Mouse (Mus musculus) brown adipose tissue, adult 24 weeks (tissue): Measurements from ENCODE around the gene Rbks. TPM values are rescaled to one million over a fixed set of nuclear protein-coding genes. Genes with fewer than 3 reads are reported as not detected.

Experiments
- H3K27ac ChIP-seq: fragments of 200-500 bp; replicated peaks from 2 replicates; pipeline ENCODE4 v1.5.1; 2012; ENCODE audit warnings: low read depth, mild to moderate bottlenecking, low read length
- H3K4me1 ChIP-seq: fragments of 200-500 bp; 2 replicates; pipeline ENCODE4 v1.6.1; 2012; ENCODE audit warnings: low read length, mixed read lengths; ENCODE audit not compliant: control insufficient read depth, insufficient read depth, insufficient read length
- H3K4me3 ChIP-seq: fragments of 200-500 bp; 2 replicates; pipeline ENCODE4 v1.5.1; 2012; ENCODE audit warnings: low read depth, mild to moderate bottlenecking, low read length, moderate library complexity; ENCODE audit not compliant: insufficient read depth
- polyA plus RNA-seq: library from polyadenylated mRNA; stranded (reverse); fragments of >200 nt; gene quantifications from 2 replicates; pipeline ENCODE4 v1.2.4, GENCODE M21; 2012; ENCODE audit not compliant: missing spikeins, insufficient read depth, insufficient read length

Rbks gene
- polyA plus RNA-seq, 1 experiment: 5.5 TPM

GRCm38 (mm10) chr5:31620326-31620725 lies 77.1 kb downstream of the Rbks start:
- Histone ChIP-seq H3K4me1 (0 out of 2 replicates have a peak, but pooled peaks cover 3% of the 10 kb centered on the region), H3K4me3 (no peak overlapping the region), H3K27ac (no peak overlapping the region)

- peak overlapping the region; percentile 88 for H3K4me3 ChIP-seq
- H3K27ac ChIP-seq: peak overlapping the region; percentile 89
Measured at GRCm38 (mm10) chr5:31614339-31615025, 82.9 kb downstream of the Rbks start.

GRCm38 (mm10) chr5:31613852-31614286 lies 83.6 kb downstream of the Rbks start:
- H3K4me1 ChIP-seq: peaks cover 10% of the 10 kb centered on the region; the same call in 1 of the 2 replicates
- peak overlapping the region; percentile 88 for H3K4me3 ChIP-seq
- H3K27ac ChIP-seq: peak overlapping the region; percentile 89

More at GRCm38 (mm10) chr5:31614339-31615025, 82.9 kb downstream of the Rbks start:
- peaks cover 10% of the 10 kb centered on the region; the same call in 1 of the 2 replicates for H3K4me1 ChIP-seq

- Histone ChIP-seq H3K4me1 (peaks cover 13% of the 10 kb centered on the region; the same call in 1 of the 2 replicates), H3K4me3 (no peak overlapping the region), H3K27ac (no peak overlapping the region)
Measured at GRCm38 (mm10) chr5:31611186-31611585, 86.2 kb downstream of the Rbks start.

- Histone ChIP-seq H3K4me3 (no peak overlapping the region), H3K27ac (no peak overlapping the region), H3K4me1 (peaks cover 14% of the 10 kb centered on the region; the same call in 1 of the 2 replicates)
Measured at GRCm38 (mm10) chr5:31610376-31611086, 86.9 kb downstream of the Rbks start.

- 0 out of 2 replicates have a peak overlapping the region, but pooled peaks have one; percentile 12 for H3K27ac ChIP-seq
- H3K4me1 ChIP-seq: peaks cover 15% of the 10 kb centered on the region
- H3K4me3 ChIP-seq: no peak overlapping the region
Measured at GRCm38 (mm10) chr5:31606151-31606550, 91.3 kb downstream of the Rbks start.

GRCm38 (mm10) chr5:31603766-31604165 lies 93.7 kb downstream of the Rbks start:
- Histone ChIP-seq H3K4me3 (no peak overlapping the region), H3K27ac (no peak overlapping the region), H3K4me1 (peaks cover 19% of the 10 kb centered on the region)

- 0 out of 2 replicates have a peak overlapping the region, but pooled peaks have one; percentile 21 for H3K4me3 ChIP-seq
- peaks cover 19% of the 10 kb centered on the region for H3K4me1 ChIP-seq
- H3K27ac ChIP-seq: peak overlapping the region; percentile 90
Measured at GRCm38 (mm10) chr5:31602377-31602776, 95.0 kb downstream of the Rbks start.

GRCm38 (mm10) chr5:31601162-31601722 lies 96.2 kb downstream of the Rbks start:
- Histone ChIP-seq H3K4me1 (peaks cover 17% of the 10 kb centered on the region), H3K4me3 (no peak overlapping the region), H3K27ac (no peak overlapping the region)

- H3K4me3 ChIP-seq: no peak overlapping the region
- H3K27ac ChIP-seq: no peak overlapping the region
- peaks cover 12% of the 10 kb centered on the region for H3K4me1 ChIP-seq
Measured at GRCm38 (mm10) chr5:31599161-31599560, 98.3 kb downstream of the Rbks start.

GRCm38 (mm10) chr5:31598579-31598978 lies 98.8 kb downstream of the Rbks start:
- Histone ChIP-seq H3K27ac (no peak overlapping the region), H3K4me1 (peaks cover 12% of the 10 kb centered on the region)

GRCm38 (mm10) chr5:31598121-31598520 lies 99.3 kb downstream of the Rbks start:
- H3K27ac ChIP-seq: peak overlapping the region; percentile 76; the same call in 1 of the 2 replicates
- peaks cover 12% of the 10 kb centered on the region for H3K4me1 ChIP-seq
- H3K4me3 ChIP-seq: no peak overlapping the region

More at GRCm38 (mm10) chr5:31598579-31598978, 98.8 kb downstream of the Rbks start:
- H3K4me3 ChIP-seq: no peak overlapping the region

GRCm38 (mm10) chr5:31597430-31597944 lies 99.9 kb downstream of the Rbks start:
- peak overlapping the region; percentile 47; the same call in 1 of the 2 replicates for H3K4me3 ChIP-seq
- peaks cover 7% of the 10 kb centered on the region for H3K4me1 ChIP-seq
- peak overlapping the region; percentile 76 for H3K27ac ChIP-seq

- Histone ChIP-seq H3K4me3 (peak within 1 kb of the TSS; percentile 47), H3K4me1 (peaks cover 4% of the 10 kb centered on the region), H3K27ac (peak within 1 kb of the TSS; percentile 76)
Measured at GRCm38 (mm10) chr5:31596481-31597429, 100.7 kb downstream of the Rbks start, which contains the start of gene Mrpl33. Gene Mrpl33, plus strand, starts transcription at chr5:31596935.
